Mouse (Mus musculus): ENCODE results near the gene Col11a2. TPM values are rescaled to one million over a fixed set of nuclear protein-coding genes. Genes with fewer than 3 reads are reported as not detected.

Gene Col11a2
- polyA plus RNA-seq, 1 experiment: 0.39 TPM

- H3K4me1 ChIP-seq (ENCODE audit: control insufficient read depth, insufficient read depth, low read length): peaks cover 11% of the 10 kb centered on the region; the same call in 1 of the 2 replicates
- no peak for DNase-seq
- TF ChIP-seq CTCF (conservative IDR thresholded peaks at IDR 0.05; ENCODE audit: insufficient read depth, insufficient read length, low read depth, low read length) (no peak), POLR2A (IDR thresholded peaks at IDR 0.05; ENCODE audit: low read depth, low read length) (no peak)
- H3K36me3 ChIP-seq (ENCODE audit: control insufficient read depth, insufficient read depth, low read length): no peaks in the 10 kb centered on the region
- 96% methylated on average over 14 of the region's 14 CpGs for WGBS
- no peak overlapping the region for H3K27ac ChIP-seq (ENCODE audit: insufficient read depth, low read depth, low read length)
- H3K4me3 ChIP-seq (ENCODE audit: insufficient read depth, low read depth, low read length): no peak overlapping the region
- H3K27me3 ChIP-seq (replicated peaks; ENCODE audit: control insufficient read depth, insufficient read depth, low read length): no peaks in the 10 kb centered on the region
Observed at GRCm38 (mm10) chr17:34022414-34022783, 16.8 kb upstream of the Col11a2 start.

- TF ChIP-seq CTCF (conservative IDR thresholded peaks at IDR 0.05; ENCODE audit: insufficient read depth, insufficient read length, low read depth, low read length) (no peak), POLR2A (IDR thresholded peaks at IDR 0.05; ENCODE audit: low read depth, low read length) (no peak)
- WGBS: 98% methylated on average over 20 of the region's 20 CpGs
- no peak for DNase-seq
- Histone ChIP-seq H3K36me3 (ENCODE audit: control insufficient read depth, insufficient read depth, low read length) (no peaks in the 10 kb centered on the region), H3K27ac (ENCODE audit: insufficient read depth, low read depth, low read length) (no peak overlapping the region), H3K27me3 (replicated peaks; ENCODE audit: control insufficient read depth, insufficient read depth, low read length) (no peaks in the 10 kb centered on the region), H3K4me1 (ENCODE audit: control insufficient read depth, insufficient read depth, low read length) (peaks cover 12% of the 10 kb centered on the region; the same call in 1 of the 2 replicates), H3K4me3 (ENCODE audit: insufficient read depth, low read depth, low read length) (no peak overlapping the region)
Observed at GRCm38 (mm10) chr17:34022987-34023386, 16.2 kb upstream of the Col11a2 start.

GRCm38 (mm10) chr17:34023678-34024077 lies 15.6 kb upstream of the Col11a2 start:
- DNase-seq: no peak
- no peaks in the 10 kb centered on the region for H3K27me3 ChIP-seq (replicated peaks; ENCODE audit: control insufficient read depth, insufficient read depth, low read length)
- H3K4me1 ChIP-seq (ENCODE audit: control insufficient read depth, insufficient read depth, low read length): peaks cover 12% of the 10 kb centered on the region; the same call in 1 of the 2 replicates
- TF ChIP-seq POLR2A (IDR thresholded peaks at IDR 0.05; ENCODE audit: low read depth, low read length) (no peak), CTCF (conservative IDR thresholded peaks at IDR 0.05; ENCODE audit: insufficient read depth, insufficient read length, low read depth, low read length) (no peak)
- H3K4me3 ChIP-seq (ENCODE audit: insufficient read depth, low read depth, low read length): peak overlapping the region; percentile 89
- H3K27ac ChIP-seq (ENCODE audit: insufficient read depth, low read depth, low read length): no peak overlapping the region
- 60% methylated on average over 9 of the region's 9 CpGs for WGBS
- H3K36me3 ChIP-seq (ENCODE audit: control insufficient read depth, insufficient read depth, low read length): no peaks in the 10 kb centered on the region

DNA sequence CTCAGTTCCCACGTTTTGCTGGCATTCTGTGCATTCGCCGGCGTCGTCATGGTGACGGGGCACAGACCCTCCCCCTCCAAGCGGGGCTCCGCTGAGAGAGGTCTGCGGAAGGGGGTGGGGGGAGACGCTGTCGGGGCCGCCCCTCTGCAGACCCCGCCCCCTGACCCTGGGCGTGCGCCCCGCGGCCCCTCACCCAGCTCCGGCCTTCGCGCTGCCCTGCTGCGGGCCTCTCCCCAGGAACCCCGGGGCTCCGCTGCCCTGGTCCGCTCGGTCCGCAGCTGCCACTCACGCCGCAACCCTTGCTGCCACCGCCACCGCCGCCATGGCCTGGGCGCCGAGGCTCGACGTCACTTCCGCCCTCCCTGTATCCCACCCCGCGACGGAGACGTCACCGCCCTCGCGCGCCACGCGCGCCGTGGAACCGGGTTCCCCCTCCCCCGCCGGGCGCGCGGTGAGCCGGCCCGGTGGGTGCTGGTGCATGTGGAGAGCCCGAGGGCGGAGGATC lies 14.9 kb upstream of the Col11a2 start, which contains the start of gene Ring1:
Gene Ring1 (minus strand): TSS at position 364 of the 505 bp plus-strand sequence.
- Histone ChIP-seq H3K27me3 (replicated peaks; ENCODE audit: control insufficient read depth, insufficient read depth, low read length) (no peaks in the 10 kb centered on the region), H3K4me3 (ENCODE audit: insufficient read depth, low read depth, low read length) (peak within 1 kb of the TSS; percentile 89), H3K36me3 (ENCODE audit: control insufficient read depth, insufficient read depth, low read length) (no peaks in the 10 kb centered on the region), H3K27ac (ENCODE audit: insufficient read depth, low read depth, low read length) (peak within 1 kb of the TSS; percentile 85), H3K4me1 (ENCODE audit: control insufficient read depth, insufficient read depth, low read length) (peaks cover 12% of the 10 kb centered on the region; the same call in 1 of the 2 replicates)
- WGBS: 2% methylated on average over 53 of the region's 58 CpGs
- DNase-seq: peak; percentile 87
- TF ChIP-seq CTCF (conservative IDR thresholded peaks at IDR 0.05; ENCODE audit: insufficient read depth, insufficient read length, low read depth, low read length): no peak
- TF ChIP-seq POLR2A (IDR thresholded peaks at IDR 0.05; ENCODE audit: low read depth, low read length): peak; percentile 61

- Histone ChIP-seq H3K4me3 (ENCODE audit: insufficient read depth, low read depth, low read length) (peak overlapping the region; percentile 89), H3K4me1 (ENCODE audit: control insufficient read depth, insufficient read depth, low read length) (peaks cover 14% of the 10 kb centered on the region; the same call in 1 of the 2 replicates), H3K27me3 (replicated peaks; ENCODE audit: control insufficient read depth, insufficient read depth, low read length) (no peaks in the 10 kb centered on the region), H3K27ac (ENCODE audit: insufficient read depth, low read depth, low read length) (peak overlapping the region; percentile 85), H3K36me3 (ENCODE audit: control insufficient read depth, insufficient read depth, low read length) (no peaks in the 10 kb centered on the region)
- TF ChIP-seq POLR2A (IDR thresholded peaks at IDR 0.05; ENCODE audit: low read depth, low read length) (no peak), CTCF (conservative IDR thresholded peaks at IDR 0.05; ENCODE audit: insufficient read depth, insufficient read length, low read depth, low read length) (no peak)
- WGBS: 1% methylated on average over 57 of the region's 57 CpGs
- DNase-seq: no peak
Observed at GRCm38 (mm10) chr17:34024861-34025755, 14.1 kb upstream of the Col11a2 start.

DNA sequence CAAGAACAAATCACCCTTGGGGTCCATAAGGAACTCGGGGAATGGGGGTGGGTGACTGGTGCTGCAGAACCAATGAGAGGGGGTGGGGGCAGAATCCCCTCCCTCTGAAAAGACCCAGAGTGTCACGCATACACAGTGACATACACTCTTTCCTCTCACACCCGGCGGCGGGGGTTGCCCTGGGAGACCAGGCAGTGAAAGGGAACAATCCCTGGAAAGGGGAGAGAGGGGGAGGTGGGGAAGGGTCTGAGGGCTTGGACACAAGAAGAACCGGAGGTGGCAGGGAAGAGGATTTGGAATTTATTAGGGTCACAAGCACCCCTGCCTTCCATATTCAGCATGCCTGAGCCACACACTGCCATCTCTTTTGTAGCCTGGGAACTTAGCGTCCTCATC lies 13.5 kb upstream of the Col11a2 start:
- TF ChIP-seq CTCF (conservative IDR thresholded peaks at IDR 0.05; ENCODE audit: insufficient read depth, insufficient read length, low read depth, low read length) (no peak), POLR2A (IDR thresholded peaks at IDR 0.05; ENCODE audit: low read depth, low read length) (no peak)
- Histone ChIP-seq H3K36me3 (ENCODE audit: control insufficient read depth, insufficient read depth, low read length) (no peaks in the 10 kb centered on the region), H3K27ac (ENCODE audit: insufficient read depth, low read depth, low read length) (no peak overlapping the region), H3K27me3 (replicated peaks; ENCODE audit: control insufficient read depth, insufficient read depth, low read length) (no peaks in the 10 kb centered on the region), H3K4me1 (ENCODE audit: control insufficient read depth, insufficient read depth, low read length) (peaks cover 21% of the 10 kb centered on the region; the same call in 1 of the 2 replicates), H3K4me3 (ENCODE audit: insufficient read depth, low read depth, low read length) (no peak overlapping the region)
- whole genome bisulfite sequencing: 52% methylated on average over 7 of the region's 7 CpGs
- DNase-seq: no peak

GRCm38 (mm10) chr17:34026221-34026620 lies 13.0 kb upstream of the Col11a2 start:
- no peaks in the 10 kb centered on the region for H3K27me3 ChIP-seq (replicated peaks; ENCODE audit: control insufficient read depth, insufficient read depth, low read length)
- no peak overlapping the region for H3K27ac ChIP-seq (ENCODE audit: insufficient read depth, low read depth, low read length)
- WGBS: 60% methylated on average over 2 of the region's 2 CpGs
- no peak for DNase-seq
- no peaks in the 10 kb centered on the region for H3K36me3 ChIP-seq (ENCODE audit: control insufficient read depth, insufficient read depth, low read length)
- peaks cover 21% of the 10 kb centered on the region; the same call in 1 of the 2 replicates for H3K4me1 ChIP-seq (ENCODE audit: control insufficient read depth, insufficient read depth, low read length)
- TF ChIP-seq CTCF (conservative IDR thresholded peaks at IDR 0.05; ENCODE audit: insufficient read depth, insufficient read length, low read depth, low read length): no peak
- TF ChIP-seq POLR2A (IDR thresholded peaks at IDR 0.05; ENCODE audit: low read depth, low read length): no peak
- no peak overlapping the region for H3K4me3 ChIP-seq (ENCODE audit: insufficient read depth, low read depth, low read length)
